Mouse (Mus musculus): ENCODE measurements around the gene Syt17.

The Syt17 gene

GRCm38 (mm10) chr7:118462818-118463762 is 15.1 kb upstream of the Syt17 start:
- no peak for DNase-seq (ENCODE audit: low spot score)

GRCm38 (mm10) chr7:118461400-118462136 is 13.5 kb upstream of the Syt17 start:
- no peak for DNase-seq (ENCODE audit: low spot score)

GRCm38 (mm10) chr7:118453722-118454121 is 5.7 kb upstream of the Syt17 start:
- DNase-seq (ENCODE audit: low spot score): no peak

- DNase-seq (ENCODE audit: low spot score): peak; percentile 71
These were observed 4.9 kb upstream of the Syt17 start for GRCm38 (mm10) chr7:118452940-118453339.

GRCm38 (mm10) chr7:118447291-118448133 is 510 bp downstream of the Syt17 start:
- no peak for DNase-seq (ENCODE audit: low spot score)

- DNase-seq (ENCODE audit: low spot score): no peak
These were observed 4.0 kb downstream of the Syt17 start for GRCm38 (mm10) chr7:118443895-118444485.

GRCm38 (mm10) chr7:118443371-118443770 is 4.7 kb downstream of the Syt17 start:
- DNase-seq (ENCODE audit: low spot score): no peak

GRCm38 (mm10) chr7:118441535-118441934 is 6.5 kb downstream of the Syt17 start:
- DNase-seq (ENCODE audit: low spot score): no peak

- no peak for DNase-seq (ENCODE audit: low spot score)
These were observed 10.8 kb downstream of the Syt17 start for GRCm38 (mm10) chr7:118437101-118437802.

GRCm38 (mm10) chr7:118428937-118429336 is 19.1 kb downstream of the Syt17 start:
- no peak for DNase-seq (ENCODE audit: low spot score)

- DNase-seq (ENCODE audit: low spot score): no peak
These were observed 28.4 kb downstream of the Syt17 start for GRCm38 (mm10) chr7:118419491-118420180.

- DNase-seq (ENCODE audit: low spot score): no peak
These were observed 33.8 kb downstream of the Syt17 start for GRCm38 (mm10) chr7:118414183-118414582.

- DNase-seq (ENCODE audit: low spot score): no peak
These were observed 36.1 kb downstream of the Syt17 start for GRCm38 (mm10) chr7:118411877-118412276.

- DNase-seq (ENCODE audit: low spot score): no peak
These were observed 38.6 kb downstream of the Syt17 start for GRCm38 (mm10) chr7:118409421-118409820.

GRCm38 (mm10) chr7:118405251-118405650 is 42.8 kb downstream of the Syt17 start:
- no peak for DNase-seq (ENCODE audit: low spot score)

GRCm38 (mm10) chr7:118402576-118403022 is 45.4 kb downstream of the Syt17 start:
- peak; percentile 7 for DNase-seq (ENCODE audit: low spot score)

- DNase-seq (ENCODE audit: low spot score): no peak
These were observed 46.1 kb downstream of the Syt17 start for GRCm38 (mm10) chr7:118401949-118402348.

GRCm38 (mm10) chr7:118399764-118400163 is 48.3 kb downstream of the Syt17 start:
- DNase-seq (ENCODE audit: low spot score): no peak

- no peak for DNase-seq (ENCODE audit: low spot score)
These were observed 57.3 kb downstream of the Syt17 start for GRCm38 (mm10) chr7:118390705-118391104.

- no peak for DNase-seq (ENCODE audit: low spot score)
These were observed 67.0 kb downstream of the Syt17 start for GRCm38 (mm10) chr7:118380996-118381395.
